Mouse (Mus musculus) erythroid progenitor cell, adult 5-6 weeks (primary cell): ENCODE data around the gene Utrn. TPM values are rescaled to one million over a fixed set of nuclear protein-coding genes. Genes with fewer than 3 reads are reported as not detected.

Experiments used
- ATAC-seq: replicated peaks from 2 replicates; pipeline ENCODE4 v1.8.0; 2016; ENCODE audit warnings: moderate number of reproducible peaks, mild to moderate bottlenecking, moderate TSS enrichment, inconsistent platforms; ENCODE audit not compliant: poor library complexity, low FRiP score, severe bottlenecking
- total RNA-seq, 2 experiments: library from RNA; stranded (forward) in 1 of 2; stranded (reverse) in 1 of 2; fragments of 150-400 nt in 1 of 2; fragments of 186-747, 209-891 nt in 1 of 2; gene quantifications; 2 replicates each; pipeline versions ENCODE4 v1.2.3 to v1.2.4; 2015 to 2017; ENCODE audit warnings: low replicate concordance in 2 of 2

The Utrn gene
- total RNA-seq, 2 experiments from 2014 or later, result 6.3 to 23.5 TPM

DNA sequence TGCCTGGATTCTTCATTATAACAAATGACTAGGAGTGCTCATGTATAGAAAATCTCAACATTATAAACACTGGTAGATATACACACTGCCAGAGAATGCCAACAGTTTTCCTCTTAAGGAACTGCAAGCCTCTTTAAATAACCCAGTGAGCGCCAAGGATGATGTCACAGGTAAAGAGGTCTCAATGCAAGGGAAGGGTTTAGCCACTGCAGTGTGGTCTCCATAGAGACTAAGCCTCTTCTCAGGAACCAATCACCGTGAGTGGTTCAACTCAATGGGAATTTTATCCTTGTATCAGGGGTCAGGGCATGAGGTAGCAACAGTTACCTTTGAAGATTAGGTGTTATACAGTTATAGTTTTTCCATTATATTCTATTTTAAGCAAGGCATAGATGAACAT, 469.7 kb downstream of the Utrn start:
- no peak for ATAC-seq

DNA sequence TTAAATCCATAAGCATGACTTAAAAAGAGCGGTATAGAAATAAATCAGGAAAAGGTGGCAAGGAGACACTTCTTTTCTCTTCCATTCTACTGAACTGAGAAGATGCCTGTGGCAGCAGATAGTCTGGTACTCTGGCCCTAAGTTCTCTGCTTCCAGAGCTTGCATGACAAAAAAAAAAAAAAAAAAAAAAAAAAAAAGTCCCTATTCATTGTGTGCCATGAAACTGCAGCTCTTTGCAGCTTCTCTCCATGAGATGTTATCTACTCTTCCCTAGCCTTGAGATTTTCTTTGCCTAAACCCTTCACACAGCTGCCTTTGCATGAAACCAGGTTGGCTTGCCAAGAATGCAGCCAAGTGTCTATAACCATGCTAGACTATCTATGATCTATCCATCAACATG, 489.0 kb downstream of the Utrn start:
- no peak for ATAC-seq

DNA sequence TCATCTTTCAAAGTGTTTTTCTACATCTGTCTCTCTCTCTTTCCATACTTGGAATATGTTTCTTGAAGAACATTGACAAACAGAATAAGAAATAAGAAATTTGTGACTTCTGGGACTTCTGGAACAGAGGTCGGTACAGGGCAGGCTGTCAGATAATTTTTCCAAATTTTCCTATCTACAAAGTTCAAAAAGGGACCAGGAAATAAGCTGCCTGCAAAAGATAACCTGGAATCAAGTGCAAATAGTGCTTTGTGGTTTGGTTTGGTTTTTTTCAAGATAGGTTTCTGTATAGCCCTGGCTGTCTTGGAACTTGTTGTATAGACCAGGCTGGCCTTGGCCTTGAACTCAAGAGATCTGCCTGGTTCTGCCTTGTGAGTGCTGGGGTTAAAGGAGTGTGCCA, 490.0 kb downstream of the Utrn start:
- ATAC-seq, result no peak

DNA sequence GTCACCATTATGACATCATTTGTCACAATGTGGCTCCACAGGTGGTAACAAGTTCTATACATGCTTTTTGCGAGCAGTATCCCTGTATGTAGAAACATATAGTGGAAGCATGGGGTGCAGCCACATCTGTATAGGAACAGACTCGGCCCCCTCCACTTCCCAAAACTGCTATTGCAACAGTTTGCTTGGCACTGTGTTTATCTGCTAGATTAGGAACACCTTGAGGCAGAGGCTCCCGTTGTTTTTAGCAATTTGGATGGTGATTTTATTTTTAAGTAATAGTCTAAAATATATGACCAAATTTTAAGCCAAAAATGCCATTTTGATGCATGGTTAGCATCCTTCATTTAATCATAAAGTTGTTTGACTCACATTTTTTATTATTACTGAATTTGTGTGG, 491.4 kb downstream of the Utrn start:
- ATAC-seq, result no peak

DNA sequence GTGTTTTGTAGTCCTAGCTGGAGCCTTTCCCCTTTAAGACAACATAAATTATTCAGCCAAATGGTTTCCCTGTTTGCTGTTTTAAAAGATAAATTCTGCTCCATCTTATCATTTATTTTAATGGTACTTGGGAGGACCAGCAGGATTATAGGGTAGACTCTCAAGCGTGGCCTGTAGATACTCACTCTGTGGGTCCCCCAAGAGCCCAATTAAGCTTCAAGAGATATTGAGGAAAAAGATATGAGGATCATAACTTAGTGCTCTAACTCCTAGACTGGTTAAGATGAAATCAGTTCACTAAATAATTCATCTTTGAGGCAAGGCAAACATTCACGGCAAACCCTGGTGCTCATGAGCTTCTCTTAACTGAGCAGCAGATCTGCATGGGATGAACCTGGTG, 493.1 kb downstream of the Utrn start:
- ATAC-seq, result no peak

DNA sequence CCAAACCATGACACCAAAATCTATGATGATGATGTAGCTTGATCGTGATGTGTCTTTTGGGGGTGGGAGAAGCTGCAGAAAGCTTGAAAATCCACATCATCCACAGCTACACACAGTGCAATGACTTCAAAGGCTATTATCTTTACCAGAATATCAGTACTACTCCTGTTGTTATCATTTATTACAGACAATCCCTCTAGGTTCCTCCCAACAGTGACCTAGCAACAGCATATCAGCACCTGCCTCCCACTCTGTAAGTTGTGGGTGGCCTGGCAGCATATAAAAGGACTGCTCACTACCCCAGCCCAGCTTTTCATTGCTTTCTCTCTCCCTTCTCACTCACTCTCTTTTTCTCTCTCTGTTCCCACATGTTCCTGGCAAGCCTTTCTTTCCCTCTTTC, 494.4 kb downstream of the Utrn start:
- no peak for ATAC-seq

DNA sequence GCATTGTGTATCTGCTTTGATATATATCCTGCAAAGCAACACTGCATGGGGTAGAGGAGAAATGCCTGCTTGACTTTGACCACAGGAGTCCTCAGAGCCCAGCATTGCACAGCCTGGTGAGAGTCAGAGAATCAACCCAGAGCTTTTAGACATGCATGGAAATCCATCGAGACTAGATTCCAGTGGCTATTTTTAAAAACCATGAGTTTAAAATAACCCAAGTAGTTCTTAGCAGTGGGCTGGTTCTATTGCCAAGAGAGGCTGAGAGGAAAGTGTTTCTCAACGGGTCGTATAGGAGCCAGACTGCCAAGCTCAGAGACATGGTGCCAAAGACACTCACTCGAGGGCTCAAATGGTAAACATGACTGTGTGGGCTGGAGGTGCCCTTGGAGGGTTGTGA, 514.6 kb downstream of the Utrn start:
- ATAC-seq, result no peak

DNA sequence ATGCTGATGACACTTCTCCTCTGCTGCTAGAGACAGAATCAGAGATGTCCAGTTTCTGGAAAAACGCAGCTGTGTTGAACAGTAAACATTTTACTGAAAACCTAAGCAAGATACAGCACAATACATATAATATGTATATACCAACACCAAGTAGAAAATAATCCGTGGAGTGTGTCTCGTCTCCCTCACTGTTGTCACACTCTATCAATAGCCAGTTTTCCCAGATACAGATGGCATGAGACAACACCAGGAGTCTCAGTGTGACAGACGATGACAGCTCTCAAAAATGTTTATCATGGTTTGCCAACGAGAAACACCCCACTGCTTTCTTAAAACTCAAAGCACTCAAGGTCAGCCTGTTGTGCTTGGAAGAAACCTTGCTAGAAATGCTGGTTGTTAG, 515.1 kb downstream of the Utrn start:
- no peak for ATAC-seq

DNA sequence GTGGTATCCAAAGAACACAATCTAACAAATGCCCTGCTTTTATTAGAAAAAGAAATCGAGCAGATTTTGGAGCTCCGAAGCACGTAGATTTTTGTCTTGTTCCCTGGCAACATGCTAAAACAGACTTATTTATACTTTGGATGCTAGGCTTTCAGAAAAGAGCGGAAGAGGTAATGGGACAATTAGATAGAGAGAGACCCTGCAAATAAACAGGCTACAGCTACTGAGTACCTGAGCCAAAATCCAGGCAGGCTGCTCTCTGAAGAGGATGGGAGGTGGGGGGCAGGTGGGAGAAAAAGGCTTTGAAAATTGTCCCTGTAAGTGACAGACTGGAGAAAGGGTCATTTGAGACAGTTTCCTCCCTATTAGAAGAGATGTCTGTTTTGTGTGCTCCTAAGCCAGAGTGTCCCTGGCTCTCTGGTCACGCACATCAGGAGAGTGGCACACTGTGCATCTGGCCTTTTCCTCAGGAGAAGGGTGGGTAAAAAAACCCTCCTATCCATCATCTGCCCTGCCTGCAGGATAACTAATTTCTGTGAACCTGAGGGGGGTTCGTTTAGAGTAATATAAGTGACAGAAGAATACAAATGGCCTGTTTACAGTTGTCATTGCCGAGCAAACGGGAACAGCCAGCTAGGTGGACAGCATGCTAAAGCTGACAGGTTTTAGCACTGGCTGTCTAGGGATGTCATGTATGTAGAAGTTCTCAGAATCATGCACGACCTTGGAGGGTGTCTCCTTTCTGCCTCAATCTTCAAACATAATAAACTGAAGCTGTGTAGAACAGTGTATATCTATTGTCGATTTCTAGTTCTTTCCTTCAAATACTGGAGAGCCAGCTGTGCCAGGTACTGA, 529.2 kb downstream of the Utrn start:
- no peak for ATAC-seq

DNA sequence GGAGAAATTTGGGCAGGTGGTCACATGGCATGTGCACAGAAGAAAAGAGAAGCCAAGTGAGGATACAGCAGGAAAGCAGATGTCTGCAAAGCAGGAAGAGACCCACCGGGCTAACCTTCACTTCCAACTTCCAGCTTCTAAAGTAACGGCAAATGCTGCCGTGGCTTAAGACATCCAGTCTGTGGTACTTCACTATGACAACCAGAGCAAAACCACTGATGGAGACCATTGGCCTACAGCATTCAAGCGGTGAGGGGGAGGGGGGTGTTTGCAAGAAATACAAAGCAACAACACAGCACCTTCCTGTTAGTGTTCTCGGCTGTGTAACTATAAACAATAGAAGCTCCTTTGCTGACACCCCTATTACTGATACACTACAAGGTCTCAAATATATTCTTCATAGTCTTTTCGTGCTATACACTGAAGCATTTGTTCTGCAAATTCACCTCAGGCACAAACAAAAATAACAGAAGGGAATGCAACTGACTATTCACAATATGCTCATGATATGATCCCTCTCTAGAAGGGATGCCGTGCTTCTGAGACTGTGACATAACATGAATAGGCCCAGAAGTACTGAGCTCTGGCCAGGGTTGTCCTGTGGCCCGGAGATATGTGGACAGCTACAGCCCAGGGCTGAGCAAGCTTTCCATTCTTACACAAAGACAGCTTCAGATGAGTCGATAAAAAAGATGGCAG, 530.0 kb downstream of the Utrn start:
- no peak for ATAC-seq

Other genes starting within 250 kb of the Utrn start
- 5.9 and 11.5 TPM in 2 replicates for gene Stx11, start 94.9 kb upstream of the Utrn start, total RNA-seq (2015; ENCODE audit: low replicate concordance)
- 6.9 and 10.2 TPM in 2 replicates for gene Stx11, start 94.9 kb upstream of the Utrn start, total RNA-seq (2017; ENCODE audit: low replicate concordance)
- 4.7 and 6.7 TPM in 2 replicates for gene Sf3b5, start 136.0 kb upstream of the Utrn start, total RNA-seq (2015; ENCODE audit: low replicate concordance)
- 3.7 and 5.6 TPM in 2 replicates for gene Sf3b5, start 136.0 kb upstream of the Utrn start, total RNA-seq (2017; ENCODE audit: low replicate concordance)
- not detected in 2 replicates for gene Plagl1, start 191.1 kb upstream of the Utrn start, total RNA-seq (2015; ENCODE audit: low replicate concordance)
- not detected in 2 replicates for gene Plagl1, start 191.1 kb upstream of the Utrn start, total RNA-seq (2017; ENCODE audit: low replicate concordance)